Mouse (Mus musculus): ENCODE measurements around the gene Cep350.

Cep350 gene

DNA sequence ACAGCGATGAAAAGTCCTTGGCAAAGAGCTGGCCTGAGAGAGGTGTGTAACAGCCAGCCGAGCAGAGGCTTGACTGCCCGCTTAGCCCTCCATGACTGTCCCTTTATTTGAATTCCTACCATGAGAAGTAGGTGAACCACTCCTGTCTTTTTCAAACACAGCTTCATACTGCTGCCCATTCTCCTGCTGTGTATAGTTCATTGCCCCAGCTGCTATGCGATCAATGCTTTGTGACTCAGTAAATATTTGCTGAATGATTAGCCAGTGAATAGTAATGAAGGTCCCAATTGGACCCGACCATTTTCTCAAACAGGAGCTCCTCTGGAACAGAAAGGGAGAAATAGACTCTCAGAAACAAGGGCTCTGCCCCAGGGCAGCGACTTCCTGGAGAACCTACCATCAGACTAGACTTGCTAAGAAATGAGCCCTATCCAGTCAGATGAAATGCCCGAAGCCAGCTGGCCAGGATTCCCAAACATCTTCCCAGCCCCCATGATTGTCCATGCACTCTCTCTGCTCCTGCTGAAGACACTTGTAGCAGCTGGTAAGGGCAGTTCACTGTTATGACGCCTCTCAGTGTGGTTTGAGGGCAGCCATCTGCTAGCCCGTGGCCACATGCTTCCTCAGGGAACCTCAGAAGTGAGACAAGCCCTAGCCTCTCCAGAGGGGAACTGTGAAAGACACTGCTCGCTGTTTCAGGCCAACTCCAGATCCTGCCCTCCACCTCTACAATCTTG lies 163.2 kb downstream of the Cep350 start:
- DNase-seq (ENCODE audit: low spot score in 2 of 2): no peak

GRCm38 (mm10) chr1:155808261-155808660 lies 164.8 kb downstream of the Cep350 start:
- no peak for DNase-seq (ENCODE audit: low spot score in 2 of 2)

GRCm38 (mm10) chr1:155805607-155806006 lies 167.4 kb downstream of the Cep350 start:
- no peak for DNase-seq (ENCODE audit: low spot score in 2 of 2)

DNA sequence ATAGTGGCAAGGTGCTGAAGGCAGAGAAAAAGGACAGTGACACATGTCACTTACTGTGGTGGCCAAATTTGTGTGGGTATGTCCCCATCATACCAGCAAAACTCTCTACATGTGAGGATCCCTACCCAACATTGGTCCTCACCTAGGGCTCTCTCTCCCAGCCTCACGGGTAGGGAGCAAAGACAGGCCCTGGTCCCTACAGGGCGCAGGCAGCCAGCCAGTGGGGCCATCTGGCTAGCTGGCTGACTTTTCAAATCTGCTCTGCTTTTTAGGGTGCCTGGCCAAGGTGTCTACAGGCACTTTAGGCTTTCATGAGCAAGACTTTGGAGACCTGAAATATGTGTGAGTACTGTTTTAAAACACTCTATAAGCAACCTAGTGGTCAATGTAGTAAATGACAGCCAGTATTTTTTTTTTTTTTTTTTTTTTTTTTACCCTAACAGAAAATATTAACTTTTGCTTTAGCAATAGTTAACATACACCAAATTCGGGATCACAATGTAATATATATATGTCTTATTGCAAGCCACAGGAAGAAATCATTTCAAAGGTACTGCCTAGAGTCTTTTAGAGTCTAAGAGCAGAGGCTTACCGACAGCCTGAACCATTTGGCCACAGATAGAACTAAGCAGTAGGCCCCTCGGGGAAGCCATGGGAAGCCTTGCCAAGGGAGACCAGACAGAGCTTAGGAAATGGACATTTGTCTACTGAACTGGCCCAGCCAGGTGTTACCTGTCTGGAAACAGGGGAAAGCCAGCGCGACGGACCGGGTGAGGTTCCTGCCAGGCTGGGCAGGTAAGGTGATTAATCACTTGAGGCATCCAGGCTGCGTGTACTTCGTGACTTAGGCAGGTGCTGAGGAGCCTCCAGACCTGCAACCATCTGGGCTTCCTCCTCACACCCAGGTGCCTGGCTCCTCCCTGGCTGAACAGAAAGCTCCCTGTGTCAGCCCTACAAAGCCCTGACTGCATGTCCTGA lies 171.8 kb downstream of the Cep350 start:
- no peak for DNase-seq (ENCODE audit: low spot score in 2 of 2)

- DNase-seq (ENCODE audit: low spot score in 2 of 2): no peak
Observed at GRCm38 (mm10) chr1:155798000-155798399, 175.1 kb downstream of the Cep350 start.

GRCm38 (mm10) chr1:155797425-155797824 lies 175.6 kb downstream of the Cep350 start:
- DNase-seq (ENCODE audit: low spot score in 2 of 2): no peak

GRCm38 (mm10) chr1:155796757-155797405 lies 176.2 kb downstream of the Cep350 start:
- DNase-seq (ENCODE audit: low spot score in 2 of 2): no peak

DNA sequence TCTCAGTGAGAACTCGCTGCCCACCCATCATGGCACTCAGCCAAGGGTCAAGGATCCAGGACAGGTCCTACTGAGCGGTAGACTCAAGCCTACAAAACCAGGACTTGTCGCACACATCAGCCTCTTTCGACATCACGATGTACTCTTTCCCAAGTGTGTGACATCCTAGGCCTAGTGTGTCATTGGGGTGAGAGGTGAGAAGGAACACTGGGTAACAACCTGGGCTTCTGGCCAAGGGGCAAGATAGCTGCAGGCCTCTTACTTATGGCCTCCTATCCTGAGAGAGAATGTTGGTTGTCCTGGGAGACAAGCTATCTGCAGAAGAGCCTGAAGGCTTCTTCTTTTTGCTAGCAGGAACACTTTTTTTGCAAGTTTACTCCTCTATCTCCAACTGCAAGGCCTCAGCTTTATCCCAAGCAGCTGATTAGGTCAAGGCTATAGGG lies 177.2 kb downstream of the Cep350 start:
- no peak for DNase-seq (ENCODE audit: low spot score in 2 of 2)
